Mouse (Mus musculus) testis, adult 2 months (tissue): ENCODE results near the gene Traf7.

ENCODE experiments used
- CTCF ChIP-seq: fragments of 200-500 bp; IDR thresholded peaks from 2 replicates; pipeline ENCODE4 v1.5.1; 2012; ENCODE audit warnings: low read depth, mild to moderate bottlenecking, inconsistent platforms, low read length, moderate library complexity; ENCODE audit not compliant: control insufficient read depth, insufficient read depth, insufficient replicate concordance
- POLR2A ChIP-seq: fragments of 200-500 bp; IDR thresholded peaks from 2 replicates; pipeline ENCODE4 v1.6.1; 2012; ENCODE audit warnings: low read depth, mild to moderate bottlenecking, inconsistent platforms, low read length, moderate library complexity; ENCODE audit not compliant: control insufficient read depth

- TF ChIP-seq CTCF = no peak
- no peak for TF ChIP-seq POLR2A
Measured at GRCm38 (mm10) chr17:24569837-24570236, 42.1 kb upstream of the Traf7 start.
